Mouse (Mus musculus) embryonic facial prominence, embryonic 11.5 days (tissue): ENCODE measurements around the gene Sema6b. TPM values are rescaled to one million over a fixed set of nuclear protein-coding genes. Genes with fewer than 3 reads are reported as not detected.

Experiments
- ATAC-seq: fragments of 200-750 bp; cut with Nextera tagmentation; replicated peaks from 2 replicates; pipeline ENCODE4 v1.8.0; 2017; ENCODE audit warnings: low read depth; ENCODE audit not compliant: insufficient number of reproducible peaks, low FRiP score, low TSS enrichment
- DNase-seq: peaks from one replicate; pipeline ENCODE4 v3.0.0-alpha.2; 2015; ENCODE audit warnings: low spot score
- H3K27ac ChIP-seq: fragments of 300-500 bp; sonication (generic); replicated peaks from 2 replicates; pipeline ENCODE4 v1.5.1; 2014; ENCODE audit warnings: mild to moderate bottlenecking, low read depth, low read length, control low read depth
- H3K27me3 ChIP-seq: fragments of 300-500 bp; sonication (generic); 2 replicates; pipeline ENCODE4 v1.6.1; 2014; ENCODE audit warnings: mild to moderate bottlenecking, low read length, moderate library complexity, mixed read lengths; ENCODE audit not compliant: control insufficient read depth, insufficient read depth
- H3K36me3 ChIP-seq: fragments of 300-500 bp; sonication (generic); replicated peaks from 2 replicates; pipeline ENCODE4 v1.6.1; 2014; ENCODE audit warnings: low read depth, mild to moderate bottlenecking, low read length, moderate library complexity, mixed read lengths; ENCODE audit not compliant: control insufficient read depth, insufficient read depth
- H3K4me1 ChIP-seq: fragments of 300-500 bp; sonication (generic); 2 replicates; pipeline ENCODE4 v1.6.1; 2014; ENCODE audit warnings: low read length, mixed read lengths; ENCODE audit not compliant: control insufficient read depth, insufficient read depth
- H3K4me2 ChIP-seq: fragments of 300-500 bp; sonication (generic); 2 replicates; pipeline ENCODE4 v1.6.1; 2014; ENCODE audit warnings: low read depth, mild to moderate bottlenecking, control low read depth, low read length, moderate library complexity
- H3K4me3 ChIP-seq: fragments of 300-500 bp; sonication (generic); 2 replicates; pipeline ENCODE4 v1.5.1; 2014; ENCODE audit warnings: low read depth, low read length, control low read depth
- H3K9ac ChIP-seq: fragments of 300-500 bp; sonication (generic); replicated peaks from 2 replicates; pipeline ENCODE4 v1.6.1; 2014; ENCODE audit warnings: mild to moderate bottlenecking, control low read depth, low read length
- H3K9me3 ChIP-seq: fragments of 300-500 bp; sonication (generic); replicated peaks from 2 replicates; pipeline ENCODE4 v1.6.1; 2016; ENCODE audit warnings: mild to moderate bottlenecking, low read length, inconsistent platforms, mixed read lengths; ENCODE audit not compliant: control insufficient read depth
- WGBS: fragments of 180-500 bp; shearing (Covaris S2); extraction: QIAGEN DNeasy Blood & Tissue Kit; methylation state at CpG from one replicate; pipeline ENCODE4 v1.1.7; 2014; 5-methylcytosine and 5-hydroxymethylcytosine counted together
- polyA plus RNA-seq: library from polyadenylated mRNA; unstranded; fragments of >200 nt; fragmentation: Nextera tagmentation; extraction: Ambion mirVana; gene quantifications from 2 replicates; pipeline ENCODE4 v1.2.1, GENCODE M21; 2014

Gene Sema6b
- polyA plus RNA-seq, 1 experiment from 2014 or later, result 1.1 TPM

DNA sequence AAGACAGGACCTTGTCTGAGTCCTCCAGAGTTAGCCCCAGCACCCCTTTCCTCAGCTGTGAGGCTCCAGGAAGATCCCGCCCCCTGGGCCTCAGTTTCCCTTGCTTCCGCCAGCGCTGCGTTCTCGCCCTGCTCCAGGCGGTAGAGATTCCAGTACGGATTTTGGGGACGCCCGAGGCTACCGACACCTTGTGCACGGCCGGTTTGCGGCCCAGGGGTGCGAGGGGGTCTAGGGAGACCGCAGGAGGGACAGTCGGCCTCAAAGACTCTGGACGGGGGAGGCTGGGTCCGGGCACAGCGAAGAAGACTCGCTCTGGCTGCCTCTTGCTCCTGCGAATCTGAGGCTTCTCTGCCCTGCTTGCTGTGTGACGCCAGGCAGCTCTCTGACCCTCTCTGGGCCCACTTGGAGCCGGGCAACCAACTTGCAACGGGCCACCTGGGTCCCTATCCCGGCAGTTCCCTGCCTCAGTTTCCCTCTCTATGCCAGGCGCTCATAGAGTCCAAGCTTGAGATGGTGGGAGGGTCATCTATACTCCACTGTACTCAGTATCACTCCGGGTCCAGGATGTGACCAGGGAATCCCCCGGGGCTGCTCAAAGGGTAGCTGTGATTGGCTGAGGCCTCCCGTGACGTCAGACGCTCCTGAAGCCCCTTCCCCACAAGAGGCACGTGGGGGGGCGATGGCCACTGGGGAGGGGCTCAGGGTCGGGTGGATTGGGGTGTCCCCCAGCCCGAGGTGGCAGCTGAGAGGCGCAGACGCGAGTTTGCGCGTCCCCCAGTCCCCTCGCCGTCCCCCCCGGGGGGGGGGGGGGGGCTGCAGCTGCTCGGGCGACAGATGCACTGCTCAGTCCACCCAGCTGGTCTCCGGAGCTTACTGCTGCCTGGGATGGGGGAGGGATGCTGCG, 1.8 kb upstream of the Sema6b start:
- peaks cover 48% of the 10 kb centered on the region for H3K27me3 ChIP-seq

GRCm38 (mm10) chr17:56139355-56139754, 788 bp downstream of the Sema6b start:
- ATAC-seq (no peak), DNase-seq (no peak)
- Histone ChIP-seq H3K36me3 (no peaks in the 10 kb centered on the region), H3K27ac (no peak overlapping the region), H3K9ac (peak overlapping the region; percentile 63), H3K4me2 (peak overlapping the region; percentile 99), H3K9me3 (no peaks in the 10 kb centered on the region), H3K4me3 (peak overlapping the region; percentile 73), H3K27me3 (peaks cover 46% of the 10 kb centered on the region), H3K4me1 (peaks cover 9% of the 10 kb centered on the region)
- WGBS, result 8% methylated on average over 16 of the region's 21 CpGs

More for the DNA sequence above, 1.8 kb upstream of the Sema6b start:
- H3K9ac ChIP-seq, result peak overlapping the region; percentile 25; the same call in 1 of the 2 replicates
- H3K4me2 ChIP-seq, result peak overlapping the region; percentile 58
- no peak overlapping the region for H3K27ac ChIP-seq
- H3K4me1 ChIP-seq, result peaks cover 9% of the 10 kb centered on the region
- DNase-seq (peak; percentile 64), ATAC-seq (peak; percentile 51; the same call in 1 of the 2 replicates)
- H3K4me3 ChIP-seq, result peak overlapping the region; percentile 30
- H3K36me3 ChIP-seq, result no peaks in the 10 kb centered on the region
- no peaks in the 10 kb centered on the region for H3K9me3 ChIP-seq
- under 1% methylated on average over 42 of the region's 47 CpGs for WGBS

DNA sequence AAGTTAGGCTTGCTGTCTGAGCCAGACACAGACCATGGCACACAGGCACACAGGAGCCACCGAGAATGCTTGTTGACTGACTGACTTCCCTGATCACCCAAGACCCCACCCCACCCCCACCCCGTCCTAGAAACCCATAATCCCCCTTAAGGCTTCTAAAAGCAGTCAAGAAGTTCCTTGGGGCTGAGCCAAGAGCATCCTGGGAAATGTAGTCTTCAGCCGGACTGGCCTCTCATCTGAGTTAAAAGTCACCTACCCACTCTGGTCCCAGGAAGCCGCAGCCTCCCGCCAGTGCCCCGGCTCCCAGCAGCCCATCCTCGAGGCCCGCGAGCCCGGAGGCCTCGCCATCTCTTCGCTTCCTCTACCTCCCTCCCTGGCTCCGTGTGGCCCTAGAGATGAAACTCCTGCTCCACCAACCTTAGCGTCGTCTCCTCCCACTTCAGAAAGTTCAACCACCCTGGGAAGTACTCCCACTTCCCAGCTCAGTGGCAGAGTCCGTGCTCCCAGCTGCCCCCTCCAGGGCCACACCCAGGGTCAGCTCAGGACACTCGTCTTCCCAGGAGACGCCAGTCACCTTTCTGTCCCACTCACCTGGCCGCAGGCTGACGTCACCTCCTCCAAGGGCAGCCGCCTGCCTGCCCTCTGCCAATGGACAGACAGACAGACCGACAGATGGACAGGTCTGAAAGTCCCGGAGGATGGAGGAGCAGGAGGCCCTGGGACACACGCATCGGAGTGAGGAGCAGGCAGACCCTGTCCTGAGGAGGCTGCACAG, 2.1 kb downstream of the Sema6b start:
- Histone ChIP-seq H3K27me3 (peaks cover 46% of the 10 kb centered on the region), H3K4me3 (no peak overlapping the region)

DNA sequence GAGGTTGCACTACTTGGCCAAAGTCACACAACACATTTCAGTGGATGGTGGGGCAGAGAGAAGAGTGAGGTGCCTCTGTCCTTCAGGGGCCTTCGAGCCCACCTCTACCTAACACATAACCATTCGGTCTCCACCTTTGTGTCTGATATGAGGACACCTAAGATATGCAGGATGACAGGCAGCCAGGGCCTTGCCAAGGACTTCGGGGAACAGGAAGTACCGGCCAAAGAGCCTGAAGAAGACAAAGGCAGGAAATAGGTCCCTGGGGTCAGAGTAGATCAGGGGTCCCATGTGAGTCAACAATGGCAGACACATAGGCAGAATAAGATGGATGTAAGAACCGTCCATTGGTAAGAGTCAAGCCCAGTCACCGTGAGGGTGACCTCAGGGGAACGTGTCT, 3.6 kb downstream of the Sema6b start:
- H3K4me3 ChIP-seq, result no peak overlapping the region

More for the DNA sequence above, 2.1 kb downstream of the Sema6b start:
- H3K4me2 ChIP-seq, result peak overlapping the region; percentile 29
- no peak overlapping the region for H3K27ac ChIP-seq
- no peak overlapping the region for H3K9ac ChIP-seq
- peaks cover 12% of the 10 kb centered on the region for H3K4me1 ChIP-seq
- H3K36me3 ChIP-seq, result no peaks in the 10 kb centered on the region
- no peaks in the 10 kb centered on the region for H3K9me3 ChIP-seq
- 11% methylated on average over 25 of the region's 25 CpGs for WGBS
- no peak for DNase-seq
- no peak for ATAC-seq

GRCm38 (mm10) chr17:56134463-56134971, 5.6 kb downstream of the Sema6b start:
- Histone ChIP-seq H3K9me3 (no peaks in the 10 kb centered on the region), H3K9ac (peak overlapping the region; percentile 1; the same call in 1 of the 2 replicates), H3K4me2 (peak overlapping the region; percentile 45), H3K27ac (no peak overlapping the region), H3K36me3 (no peaks in the 10 kb centered on the region), H3K27me3 (peaks cover 16% of the 10 kb centered on the region), H3K4me3 (peak overlapping the region; percentile 14; the same call in 1 of the 2 replicates), H3K4me1 (0 out of 2 replicates have a peak, but pooled peaks cover 3% of the 10 kb centered on the region)
- ATAC-seq (0 out of 2 replicates have a peak, but pooled peaks have one; percentile 12), DNase-seq (peak; percentile 63)
- WGBS, result 2% methylated on average over 27 of the region's 27 CpGs

More for the DNA sequence above, 3.6 kb downstream of the Sema6b start:
- no peak overlapping the region for H3K27ac ChIP-seq
- 87% methylated on average over 7 of the region's 7 CpGs for WGBS
- no peak overlapping the region for H3K9ac ChIP-seq
- peaks cover 6% of the 10 kb centered on the region; the same call in 1 of the 2 replicates for H3K4me1 ChIP-seq
- H3K27me3 ChIP-seq, result peaks cover 36% of the 10 kb centered on the region
- DNase-seq (no peak), ATAC-seq (no peak)
- no peaks in the 10 kb centered on the region for H3K9me3 ChIP-seq
- no peaks in the 10 kb centered on the region for H3K36me3 ChIP-seq
- H3K4me2 ChIP-seq, result no peak overlapping the region

GRCm38 (mm10) chr17:56133457-56134363, 6.4 kb downstream of the Sema6b start:
- no peaks in the 10 kb centered on the region for H3K9me3 ChIP-seq
- no peak overlapping the region; the same call in 1 of the 2 replicates for H3K9ac ChIP-seq
- H3K27me3 ChIP-seq, result peaks cover 8% of the 10 kb centered on the region
- DNase-seq, result peak; percentile 34
- 19% methylated on average over 18 of the region's 21 CpGs for WGBS
- H3K27ac ChIP-seq, result no peak overlapping the region
- 0 out of 2 replicates have a peak, but pooled peaks have one; percentile 26 for ATAC-seq
- H3K4me1 ChIP-seq, result 0 out of 2 replicates have a peak, but pooled peaks cover 3% of the 10 kb centered on the region
- H3K4me2 ChIP-seq, result peak overlapping the region; percentile 40
- H3K36me3 ChIP-seq, result no peaks in the 10 kb centered on the region
- no peak overlapping the region for H3K4me3 ChIP-seq

DNA sequence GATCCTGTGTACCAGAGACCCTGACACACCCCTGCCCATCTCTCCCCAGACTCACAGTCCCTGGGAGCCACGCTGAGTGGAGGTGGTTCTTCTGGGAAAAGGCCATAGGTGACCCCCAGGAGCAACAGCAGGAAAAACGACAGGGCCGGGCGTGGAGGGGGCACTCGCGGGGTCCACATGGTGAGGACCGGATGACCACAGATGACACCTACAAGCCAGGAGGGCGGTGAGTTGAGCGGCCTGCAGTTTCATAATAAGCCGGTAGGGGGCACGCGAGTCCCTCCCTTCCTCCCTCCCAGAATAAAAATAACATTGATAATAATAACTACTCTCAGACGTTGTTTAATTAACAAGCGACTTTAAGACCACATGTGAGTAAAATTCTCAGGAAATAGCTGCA, 7.5 kb downstream of the Sema6b start:
- Histone ChIP-seq H3K4me3 (no peak overlapping the region), H3K4me1 (0 out of 2 replicates have a peak, but pooled peaks cover 3% of the 10 kb centered on the region), H3K9me3 (no peaks in the 10 kb centered on the region), H3K27ac (no peak overlapping the region), H3K4me2 (peak overlapping the region; percentile 5; the same call in 1 of the 2 replicates), H3K27me3 (no peaks in the 10 kb centered on the region; the same call in 1 of the 2 replicates), H3K9ac (no peak overlapping the region), H3K36me3 (no peaks in the 10 kb centered on the region)
- DNase-seq (peak; percentile 65), ATAC-seq (no peak)
- 6% methylated on average over 14 of the region's 14 CpGs for WGBS
